Mouse (Mus musculus): Measurements from ENCODE around the gene Cxcl9.

The Cxcl9 gene

DNA sequence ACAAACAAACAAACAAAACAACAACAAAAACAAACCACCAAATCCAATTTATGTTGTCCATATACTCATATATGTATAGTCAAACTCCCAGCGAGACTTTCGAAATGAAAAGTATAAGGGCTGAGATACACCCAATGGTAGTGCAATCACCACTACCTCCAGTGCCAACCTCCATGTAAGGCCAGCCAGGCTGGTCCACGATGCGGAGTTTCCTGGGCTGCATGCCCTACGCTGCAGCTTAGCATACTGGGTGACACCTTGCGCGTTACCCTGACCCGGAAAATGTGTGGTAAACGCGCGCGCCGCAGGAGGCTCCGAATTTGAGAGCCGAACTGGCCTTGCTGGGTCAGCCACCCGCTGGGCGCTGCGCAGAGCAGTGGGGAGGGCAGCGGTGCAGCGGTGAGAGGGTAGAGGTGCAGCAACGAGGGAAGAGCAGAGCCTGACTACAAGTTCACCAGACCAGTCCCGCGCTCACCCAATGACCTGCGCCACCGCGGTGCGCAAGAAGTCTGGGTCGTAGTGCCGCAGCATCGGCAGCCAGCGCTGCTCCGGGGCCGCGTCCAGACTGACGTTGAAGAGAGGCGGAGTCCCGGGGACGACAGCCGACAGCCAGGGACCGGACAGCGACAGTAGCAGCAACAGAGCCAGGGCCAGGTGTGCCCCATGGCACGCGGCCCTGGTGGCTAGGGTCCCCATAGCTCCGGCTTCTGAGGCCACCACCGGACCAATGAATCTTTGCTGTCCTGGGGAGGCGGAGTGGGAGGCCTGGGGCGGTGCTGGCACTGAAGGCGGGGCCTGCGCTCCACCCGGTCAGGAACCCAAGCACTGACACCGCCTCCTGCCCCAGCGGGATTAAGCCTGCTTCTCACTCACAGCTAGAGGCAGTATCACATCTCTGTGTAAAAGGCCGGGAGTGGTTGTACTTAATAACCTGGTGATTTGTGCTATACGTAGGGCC is 50.2 kb downstream of the Cxcl9 start, which contains the start of gene Naaa:
Gene Naaa (minus strand): TSS at position 734 of the 958 bp plus-strand sequence.
- DNase-seq = peak; percentile 90
